Mouse (Mus musculus) gonadal fat pad, adult 2 months (tissue): ENCODE measurements around the gene Phf24. TPM values are rescaled to one million over a fixed set of nuclear protein-coding genes. Genes with fewer than 3 reads are reported as not detected.
"Not testable (repeated sequence)": the region's sequence is repeated elsewhere in the genome, so short reads cannot be mapped to it uniquely, and the experiment has no call there.

Experiments
- DNase-seq: peaks from one replicate; pipeline ENCODE4 v3.0.0-alpha.2; 2012; ENCODE audit warnings: low read depth
- polyA plus RNA-seq: library from polyadenylated mRNA; depleted of rRNA; stranded (reverse); fragments of >200 nt; gene quantifications from 2 replicates; pipeline ENCODE4 v1.2.3, GENCODE M21; 2012

Phf24 gene
- polyA plus RNA-seq, 1 experiment = 1.6 TPM

GRCm38 (mm10) chr4:42950065-42950558 is 33.7 kb downstream of the Phf24 start:
- no peak for DNase-seq

- no peak for DNase-seq
Observed at GRCm38 (mm10) chr4:42951206-42952195, 35.0 kb downstream of the Phf24 start.

GRCm38 (mm10) chr4:42952563-42952962 is 36.1 kb downstream of the Phf24 start:
- no peak for DNase-seq

- DNase-seq = no peak
Observed at GRCm38 (mm10) chr4:42953435-42954094, 37.1 kb downstream of the Phf24 start.

- no peak for DNase-seq
Observed at GRCm38 (mm10) chr4:42954297-42954696, 37.8 kb downstream of the Phf24 start.

GRCm38 (mm10) chr4:42955200-42955599 is 38.7 kb downstream of the Phf24 start:
- DNase-seq = no peak

GRCm38 (mm10) chr4:42956581-42956980 is 40.1 kb downstream of the Phf24 start:
- no peak for DNase-seq

GRCm38 (mm10) chr4:42957306-42957705 is 40.8 kb downstream of the Phf24 start:
- DNase-seq = no peak

GRCm38 (mm10) chr4:42957979-42958378 is 41.5 kb downstream of the Phf24 start:
- DNase-seq = no peak

- no peak for DNase-seq
Observed at GRCm38 (mm10) chr4:42958942-42959341, 42.5 kb downstream of the Phf24 start.

GRCm38 (mm10) chr4:42959382-42959781 is 42.9 kb downstream of the Phf24 start:
- no peak for DNase-seq

- DNase-seq = no peak
Observed at GRCm38 (mm10) chr4:42961592-42961991, 45.1 kb downstream of the Phf24 start.

- no peak for DNase-seq
Observed at GRCm38 (mm10) chr4:42963480-42963879, 47.0 kb downstream of the Phf24 start.

GRCm38 (mm10) chr4:42965039-42965719 is 48.7 kb downstream of the Phf24 start:
- no peak for DNase-seq

- no peak for DNase-seq
Observed at GRCm38 (mm10) chr4:42969304-42969703, 52.8 kb downstream of the Phf24 start, which contains the start of gene 1700022I11Rik. TSS of gene 1700022I11Rik (plus strand) at chr4:42969604.

- no peak for DNase-seq
Observed at GRCm38 (mm10) chr4:42972952-42973351, 56.5 kb downstream of the Phf24 start.

GRCm38 (mm10) chr4:42973868-42974267 is 57.4 kb downstream of the Phf24 start:
- DNase-seq = no peak

GRCm38 (mm10) chr4:42978062-42978461 is 61.6 kb downstream of the Phf24 start:
- DNase-seq = no peak

- DNase-seq = not testable (repeated sequence)
Observed at GRCm38 (mm10) chr4:42980467-42980866, 64.0 kb downstream of the Phf24 start.

- no peak for DNase-seq
Observed at GRCm38 (mm10) chr4:42988296-42988695, 71.8 kb downstream of the Phf24 start.
